Mouse (Mus musculus) liver, adult 2 months (tissue): ENCODE results near the gene Bche. TPM values are rescaled to one million over a fixed set of nuclear protein-coding genes. Genes with fewer than 3 reads are reported as not detected.

ENCODE experiments used
- DNase-seq: peaks from one replicate; pipeline ENCODE4 v3.0.0-alpha.2; 2011; ENCODE audit warnings: low read depth, low spot score; ENCODE audit errors: extremely low read depth
- H3K27ac ChIP-seq: fragments of 200-500 bp; replicated peaks from 2 replicates; pipeline ENCODE4 v1.5.1; 2012; ENCODE audit warnings: low read depth, mild to moderate bottlenecking, control low read depth, inconsistent platforms, low read length; ENCODE audit not compliant: insufficient read depth
- H3K27me3 ChIP-seq: fragments of 200-500 bp; 2 replicates; pipeline ENCODE4 v1.6.1; 2012; ENCODE audit warnings: mild to moderate bottlenecking, moderate library complexity, low read length, inconsistent platforms; ENCODE audit not compliant: control insufficient read depth, insufficient read depth
- H3K36me3 ChIP-seq: fragments of 200-500 bp; 2 replicates; pipeline ENCODE4 v1.6.1; 2012; ENCODE audit warnings: low read length, inconsistent platforms; ENCODE audit not compliant: control insufficient read depth, insufficient read depth
- H3K4me1 ChIP-seq: fragments of 200-500 bp; 2 replicates; pipeline ENCODE4 v1.6.1; 2011; ENCODE audit warnings: low read length; ENCODE audit not compliant: control insufficient read depth, insufficient read depth
- H3K4me3 ChIP-seq: fragments of 200-500 bp; 2 replicates; pipeline ENCODE4 v1.5.1; 2011; ENCODE audit warnings: low read depth, mild to moderate bottlenecking, control low read depth, low read length, moderate library complexity; ENCODE audit not compliant: insufficient read depth
- H3K79me2 ChIP-seq: fragments of 200-500 bp; 2 replicates; pipeline ENCODE4 v1.6.1; 2012; ENCODE audit warnings: inconsistent platforms, mild to moderate bottlenecking, low read length, moderate library complexity; ENCODE audit not compliant: control insufficient read depth, insufficient read depth
- H3K9ac ChIP-seq: fragments of 200-500 bp; 2 replicates; pipeline ENCODE4 v1.6.1; 2012; ENCODE audit warnings: low read depth, mild to moderate bottlenecking, control low read depth, inconsistent platforms, low read length
- CTCF ChIP-seq: fragments of 200-500 bp; IDR thresholded peaks from 2 replicates; pipeline ENCODE4 v1.5.1; 2011; ENCODE audit warnings: low read depth, low read length, control low read depth
- POLR2A ChIP-seq: fragments of 200-500 bp; IDR thresholded peaks from 2 replicates; pipeline ENCODE4 v1.6.1; 2011; ENCODE audit warnings: low read length, control low read depth; ENCODE audit not compliant: insufficient read depth; ENCODE audit errors: extremely low read depth
- WGBS: fragments of 180-500 bp; shearing (Covaris S2); methylation state at CpG from one replicate; pipeline ENCODE4 v1.1.7; 2018; 5-methylcytosine and 5-hydroxymethylcytosine counted together
- polyA plus RNA-seq: library from polyadenylated mRNA; depleted of rRNA; stranded (reverse); fragments of >200 nt; gene quantifications from 2 replicates; pipeline ENCODE4 v1.2.3, GENCODE M21; 2012
- total RNA-seq: library from RNA; depleted of rRNA; stranded (reverse); fragments of >200 nt; gene quantifications from 2 replicates; pipeline ENCODE4 v1.2.3, GENCODE M21; 2014

Gene Bche
- total and polyA plus RNA-seq, 2 experiments: 13.8 to 125 TPM

- TF ChIP-seq POLR2A (no peak), CTCF (no peak)
- no peak for DNase-seq
- no peak overlapping the region for H3K4me3 ChIP-seq
- no peaks in the 10 kb centered on the region for H3K79me2 ChIP-seq
- H3K27ac ChIP-seq: no peak overlapping the region
- H3K9ac ChIP-seq: no peak overlapping the region
- H3K27me3 ChIP-seq: no peaks in the 10 kb centered on the region
- no peaks in the 10 kb centered on the region for H3K36me3 ChIP-seq
- H3K4me1 ChIP-seq: no peaks in the 10 kb centered on the region
- WGBS: 98% methylated on average over 1 of the region's 1 CpGs
Observed at GRCm38 (mm10) chr3:73717610-73718284, 9.5 kb upstream of the Bche start.

GRCm38 (mm10) chr3:73709871-73710270 is 1.7 kb upstream of the Bche start:
- H3K27ac ChIP-seq: no peak overlapping the region
- peak; percentile 97 for DNase-seq
- H3K36me3 ChIP-seq: no peaks in the 10 kb centered on the region
- H3K9ac ChIP-seq: no peak overlapping the region
- 25% methylated on average over 8 of the region's 8 CpGs for WGBS
- H3K27me3 ChIP-seq: no peaks in the 10 kb centered on the region
- TF ChIP-seq CTCF: no peak
- no peak for TF ChIP-seq POLR2A
- no peak overlapping the region for H3K4me3 ChIP-seq
- no peaks in the 10 kb centered on the region for H3K79me2 ChIP-seq
- peaks cover 4% of the 10 kb centered on the region for H3K4me1 ChIP-seq

- DNase-seq: peak; percentile 91
- Histone ChIP-seq H3K27me3 (no peaks in the 10 kb centered on the region), H3K79me2 (no peaks in the 10 kb centered on the region), H3K36me3 (no peaks in the 10 kb centered on the region), H3K27ac (peak overlapping the region; percentile 90), H3K9ac (peak overlapping the region; percentile 75), H3K4me1 (peaks cover 4% of the 10 kb centered on the region), H3K4me3 (peak overlapping the region; percentile 52)
- TF ChIP-seq CTCF (no peak), POLR2A (peak; percentile 53; the same call in 1 of the 2 replicates)
- 9% methylated on average over 20 of the region's 20 CpGs for WGBS
Observed at GRCm38 (mm10) chr3:73707461-73708409, 480 bp downstream of the Bche start.

GRCm38 (mm10) chr3:73706544-73706943 is 1.7 kb downstream of the Bche start:
- Histone ChIP-seq H3K9ac (no peak overlapping the region), H3K36me3 (no peaks in the 10 kb centered on the region), H3K4me3 (no peak overlapping the region), H3K27me3 (no peaks in the 10 kb centered on the region), H3K27ac (peak overlapping the region; percentile 48; the same call in 1 of the 2 replicates), H3K79me2 (no peaks in the 10 kb centered on the region), H3K4me1 (peaks cover 4% of the 10 kb centered on the region)
- TF ChIP-seq POLR2A (no peak), CTCF (no peak)
- WGBS: 9% methylated on average over 1 of the region's 1 CpGs
- DNase-seq: peak; percentile 88

- Histone ChIP-seq H3K79me2 (0 out of 2 replicates have a peak, but pooled peaks cover 5% of the 10 kb centered on the region), H3K27me3 (no peaks in the 10 kb centered on the region), H3K4me1 (peaks cover 5% of the 10 kb centered on the region; the same call in 1 of the 2 replicates), H3K27ac (no peak overlapping the region), H3K4me3 (no peak overlapping the region), H3K9ac (no peak overlapping the region), H3K36me3 (no peaks in the 10 kb centered on the region)
- TF ChIP-seq CTCF (no peak), POLR2A (no peak)
- DNase-seq: peak; percentile 66
- WGBS: 7% methylated on average over 1 of the region's 1 CpGs
Observed at GRCm38 (mm10) chr3:73698889-73699288, 9.3 kb downstream of the Bche start.
